Comparison of ENCODE assay signal across 6 mouse cellular contexts in genomic region chr12:4910496-4910895, GRCm38 (mm10). TPM values are rescaled to one million over a fixed set of nuclear protein-coding genes. Genes with fewer than 3 reads are reported as not detected.
DNase-seq lines count a peak whose midpoint lies in the region; TF ChIP-seq lines count a peak whose summit lies in the region.
"Not testable (repeated sequence)": the region's sequence is repeated elsewhere in the genome, so short reads cannot be mapped to it uniquely, and the experiment has no call there.

No protein-coding gene starts in this region.

- not testable (repeated sequence) for TF ChIP-seq POLR2A in kidney, adult 2 months (IDR thresholded peaks at IDR 0.05; ENCODE audit: low read depth, low read length)

- H3K4me3 ChIP-seq in E14TG2a.4 (replicated peaks; ENCODE audit: low read length), result peak overlapping the region; percentile 0; the same call in 1 of the 2 replicates
- not testable (repeated sequence) for H3K4me3 ChIP-seq in ES-E14 (ENCODE audit: insufficient read depth in 1 of 2, low read depth in 1 of 2, low read length in 2 of 2, poor library complexity in 1 of 2, severe bottlenecking in 1 of 2); kidney, adult 2 months (ENCODE audit: insufficient read depth, low read depth, low read length)

- peak overlapping the region; percentile 33; the same call in 1 of the 2 replicates for H3K27ac ChIP-seq in ES-E14 (ENCODE audit: insufficient read depth, low read depth, low read length, poor library complexity, severe bottlenecking)
- H3K27ac ChIP-seq in kidney, adult 2 months (ENCODE audit: insufficient read depth, low read depth, low read length), result not testable (repeated sequence)

- peaks cover 69% of the 10 kb centered on the region for H3K4me1 ChIP-seq in E14TG2a.4 (replicated peaks; ENCODE audit: low read depth, low read length)
- H3K4me1 ChIP-seq in ES-E14 (ENCODE audit: control insufficient read depth in 2 of 2, insufficient read depth in 2 of 2, low read length in 2 of 2, poor library complexity in 1 of 2); kidney, adult 2 months (ENCODE audit: control insufficient read depth, insufficient read depth, low read length): not testable (repeated sequence)

- 75% methylated on average over 1 of the region's 1 CpGs for WGBS in kidney, adult 2 months

- DNase-seq in ES-E14 (ENCODE audit: low read depth, low spot score), result not testable (repeated sequence)
- peak; percentile 9 for DNase-seq in adrenal gland, adult 2 months
- DNase-seq in heart, adult 11 months, result peak; percentile 66
- DNase-seq in kidney, adult 2 months, result peak; percentile 84
- peak; percentile 42 to 54 for DNase-seq in kidney, postnatal 36 days

- in situ Hi-C loops in ES-E14 (cut with MboI; ENCODE audit: low sequenced_read_pairs in 2 of 2, unreplicated experiment in 2 of 2), result not testable (repeated sequence)

- H3K36me3 ChIP-seq in E14TG2a.4 (ENCODE audit: insufficient read depth, low read length); ES-E14 (ENCODE audit: control insufficient read depth, insufficient read depth, low read length, poor library complexity, severe bottlenecking); kidney, adult 2 months (ENCODE audit: control insufficient read depth, insufficient read depth, low read length): not testable (repeated sequence)

- H3K9ac ChIP-seq in ES-E14 (ENCODE audit: insufficient read depth, low read depth, low read length, poor library complexity, severe bottlenecking), result not testable (repeated sequence)

- not testable (repeated sequence) for H3K27me3 ChIP-seq in E14TG2a.4 (ENCODE audit: insufficient read depth, low read length); kidney, adult 2 months (replicated peaks; ENCODE audit: control insufficient read depth, insufficient read depth, low read length)

- H3K9me3 ChIP-seq in E14TG2a.4 (ENCODE audit: low read length); ES-E14 (ENCODE audit: control insufficient read depth, insufficient read depth, low read depth, low read length): not testable (repeated sequence)

- TF ChIP-seq CTCF in E14TG2a.4 (conservative IDR thresholded peaks at IDR 0.05; ENCODE audit: low read length); kidney, adult 2 months (conservative IDR thresholded peaks at IDR 0.05; ENCODE audit: insufficient read depth, insufficient read length, low read depth, low read length): not testable (repeated sequence)

RNA-seq across cellular contexts. Expression of gene Ubxn2a, which starts 3.0 kb away (rescaled TPM):
- 67.8 and 93.7 TPM in 2 replicates for total RNA-seq in ES-E14 (2012; rRNA removed)
- 10 to 100 TPM; 50.1 TPM for total RNA-seq in adrenal gland, adult 2 months (2021)
- 7.1 and 8.6 TPM in 2 replicates for polyA plus RNA-seq in adrenal gland, adult 2 months (2012; rRNA removed)
- polyA plus RNA-seq in kidney, adult 2 months (2012; rRNA removed), result 9.8 and 10.9 TPM in 2 replicates

RNA-seq across cellular contexts. Expression of gene Atad2b, which starts 6.7 kb away (rescaled TPM):
- 16.8 and 22.4 TPM in 2 replicates for total RNA-seq in ES-E14 (2012; rRNA removed)
- total RNA-seq in adrenal gland, adult 2 months (2021), result 10 to 100 TPM; 17.6 to 29.7 TPM
- polyA plus RNA-seq in adrenal gland, adult 2 months (2012; rRNA removed), result 23.0 and 25.5 TPM in 2 replicates
- polyA plus RNA-seq in kidney, adult 2 months (2012; rRNA removed), result 5.6 and 6.2 TPM in 2 replicates

RNA-seq across cellular contexts. Expression of gene Mfsd2b, which starts 36.3 kb away (rescaled TPM):
- total RNA-seq in ES-E14 (2012; rRNA removed), result 2.4 and 3.2 TPM in 2 replicates
- under 1 TPM; 0.55 to 0.61 TPM for total RNA-seq in adrenal gland, adult 2 months (2021)
- 1.0 and 2.3 TPM in 2 replicates for polyA plus RNA-seq in adrenal gland, adult 2 months (2012; rRNA removed)
- 1.7 and 2.3 TPM in 2 replicates for polyA plus RNA-seq in kidney, adult 2 months (2012; rRNA removed)
